Mouse (Mus musculus) hindbrain, embryonic 10.5 days (tissue): ENCODE data around the gene Rbm17. TPM values are rescaled to one million over a fixed set of nuclear protein-coding genes. Genes with fewer than 3 reads are reported as not detected.

Source experiments
- DNase-seq: peaks from one replicate; pipeline ENCODE4 v3.0.0-alpha.2; 2017; ENCODE audit warnings: low spot score
- H3K27ac ChIP-seq: fragments of 300-500 bp; sonication (generic); 2 replicates; pipeline ENCODE4 v1.5.1; 2016; ENCODE audit warnings: mild to moderate bottlenecking, moderate library complexity
- H3K27me3 ChIP-seq: fragments of 300-500 bp; sonication (generic); 2 replicates; pipeline ENCODE4 v1.6.1; 2016; ENCODE audit warnings: mild to moderate bottlenecking; ENCODE audit not compliant: poor library complexity, insufficient read depth, severe bottlenecking
- H3K36me3 ChIP-seq: fragments of 300-500 bp; sonication (generic); 2 replicates; pipeline ENCODE4 v1.6.1; 2016; ENCODE audit warnings: mild to moderate bottlenecking, moderate library complexity
- H3K4me1 ChIP-seq: fragments of 300-500 bp; sonication (generic); replicated peaks from 2 replicates; pipeline ENCODE4 v1.6.1; 2016; ENCODE audit warnings: mild to moderate bottlenecking
- H3K4me3 ChIP-seq: fragments of 300-500 bp; sonication (generic); 2 replicates; pipeline ENCODE4 v1.5.1; 2016; ENCODE audit warnings: mild to moderate bottlenecking, moderate library complexity
- H3K9me3 ChIP-seq: fragments of 300-500 bp; sonication (generic); 2 replicates; pipeline ENCODE4 v1.6.1; 2016; ENCODE audit warnings: mild to moderate bottlenecking, moderate library complexity
- WGBS: fragments of 180-500 bp; shearing (Covaris S2); methylation state at CpG from one replicate; pipeline ENCODE4 v1.1.7; 2016; 5-methylcytosine and 5-hydroxymethylcytosine counted together
- polyA plus RNA-seq: library from polyadenylated mRNA; unstranded; fragments of >200 nt; fragmentation: Nextera tagmentation; extraction: Ambion mirVana; gene quantifications from 2 replicates; pipeline ENCODE4 v1.2.1, GENCODE M21; 2016

Gene Rbm17
- polyA plus RNA-seq, 1 experiment from 2014 or later, result 160 TPM

- H3K36me3 ChIP-seq, result no peaks in the 10 kb centered on the region
- H3K27ac ChIP-seq, result no peak overlapping the region
- H3K9me3 ChIP-seq, result no peaks in the 10 kb centered on the region
- DNase-seq, result no peak
- no peaks in the 10 kb centered on the region for H3K4me1 ChIP-seq
- WGBS, result 95% methylated on average over 1 of the region's 1 CpGs
- H3K27me3 ChIP-seq, result no peaks in the 10 kb centered on the region
- no peak overlapping the region for H3K4me3 ChIP-seq
Observed at GRCm38 (mm10) chr2:11573684-11574083, 30.3 kb downstream of the Rbm17 start.

- Histone ChIP-seq H3K36me3 (no peaks in the 10 kb centered on the region), H3K4me3 (no peak overlapping the region), H3K27ac (no peak overlapping the region), H3K27me3 (no peaks in the 10 kb centered on the region), H3K9me3 (no peaks in the 10 kb centered on the region), H3K4me1 (no peaks in the 10 kb centered on the region)
- 49% methylated on average over 6 of the region's 6 CpGs for WGBS
- no peak for DNase-seq
Observed at GRCm38 (mm10) chr2:11571004-11571535, 32.9 kb downstream of the Rbm17 start.

- Histone ChIP-seq H3K36me3 (no peaks in the 10 kb centered on the region), H3K27ac (no peak overlapping the region), H3K9me3 (no peaks in the 10 kb centered on the region), H3K4me1 (no peaks in the 10 kb centered on the region), H3K4me3 (no peak overlapping the region), H3K27me3 (no peaks in the 10 kb centered on the region)
- WGBS, result 86% methylated on average over 7 of the region's 7 CpGs
- no peak for DNase-seq
Observed at GRCm38 (mm10) chr2:11568471-11568870, 35.5 kb downstream of the Rbm17 start.

GRCm38 (mm10) chr2:11567781-11568362, 36.1 kb downstream of the Rbm17 start:
- no peaks in the 10 kb centered on the region for H3K9me3 ChIP-seq
- no peaks in the 10 kb centered on the region for H3K27me3 ChIP-seq
- no peak overlapping the region for H3K27ac ChIP-seq
- no peak overlapping the region for H3K4me3 ChIP-seq
- WGBS, result 61% methylated on average over 4 of the region's 4 CpGs
- peak; percentile 26 for DNase-seq
- H3K4me1 ChIP-seq, result no peaks in the 10 kb centered on the region
- H3K36me3 ChIP-seq, result no peaks in the 10 kb centered on the region

GRCm38 (mm10) chr2:11566898-11567297, 37.1 kb downstream of the Rbm17 start:
- no peaks in the 10 kb centered on the region for H3K27me3 ChIP-seq
- H3K9me3 ChIP-seq, result no peaks in the 10 kb centered on the region
- 84% methylated on average over 3 of the region's 3 CpGs for WGBS
- no peaks in the 10 kb centered on the region for H3K4me1 ChIP-seq
- H3K36me3 ChIP-seq, result no peaks in the 10 kb centered on the region
- H3K27ac ChIP-seq, result no peak overlapping the region
- no peak overlapping the region for H3K4me3 ChIP-seq
- no peak for DNase-seq

- Histone ChIP-seq H3K27me3 (no peaks in the 10 kb centered on the region), H3K36me3 (no peaks in the 10 kb centered on the region), H3K4me3 (no peak overlapping the region), H3K9me3 (no peaks in the 10 kb centered on the region), H3K27ac (no peak overlapping the region), H3K4me1 (no peaks in the 10 kb centered on the region)
- 75% methylated on average over 7 of the region's 7 CpGs for WGBS
- DNase-seq, result no peak
Observed at GRCm38 (mm10) chr2:11566241-11566640, 37.7 kb downstream of the Rbm17 start.

GRCm38 (mm10) chr2:11564768-11565167, 39.2 kb downstream of the Rbm17 start:
- no peaks in the 10 kb centered on the region for H3K27me3 ChIP-seq
- H3K4me3 ChIP-seq, result no peak overlapping the region
- WGBS, result 90% methylated on average over 6 of the region's 6 CpGs
- no peak for DNase-seq
- H3K27ac ChIP-seq, result no peak overlapping the region
- no peaks in the 10 kb centered on the region for H3K4me1 ChIP-seq
- no peaks in the 10 kb centered on the region for H3K36me3 ChIP-seq
- H3K9me3 ChIP-seq, result no peaks in the 10 kb centered on the region

- WGBS, result 92% methylated on average over 17 of the region's 17 CpGs
- Histone ChIP-seq H3K27me3 (no peaks in the 10 kb centered on the region), H3K36me3 (no peaks in the 10 kb centered on the region), H3K4me1 (no peaks in the 10 kb centered on the region), H3K9me3 (no peaks in the 10 kb centered on the region), H3K4me3 (no peak overlapping the region), H3K27ac (no peak overlapping the region)
- DNase-seq, result no peak
Observed at GRCm38 (mm10) chr2:11563256-11563655, 40.7 kb downstream of the Rbm17 start.

GRCm38 (mm10) chr2:11558654-11559053, 45.3 kb downstream of the Rbm17 start:
- Histone ChIP-seq H3K27ac (no peak overlapping the region), H3K4me1 (peaks cover 5% of the 10 kb centered on the region), H3K4me3 (no peak overlapping the region), H3K9me3 (no peaks in the 10 kb centered on the region), H3K27me3 (peaks cover 27% of the 10 kb centered on the region), H3K36me3 (no peaks in the 10 kb centered on the region)
- no peak for DNase-seq
- 89% methylated on average over 7 of the region's 7 CpGs for WGBS

- no peak overlapping the region for H3K4me3 ChIP-seq
- H3K27ac ChIP-seq, result no peak overlapping the region
- no peaks in the 10 kb centered on the region for H3K36me3 ChIP-seq
- H3K9me3 ChIP-seq, result no peaks in the 10 kb centered on the region
- 73% methylated on average over 3 of the region's 3 CpGs for WGBS
- DNase-seq, result no peak
- H3K4me1 ChIP-seq, result peaks cover 19% of the 10 kb centered on the region
- H3K27me3 ChIP-seq, result peaks cover 41% of the 10 kb centered on the region
Observed at GRCm38 (mm10) chr2:11557244-11557643, 46.7 kb downstream of the Rbm17 start.

GRCm38 (mm10) chr2:11555316-11555715, 48.6 kb downstream of the Rbm17 start:
- Histone ChIP-seq H3K36me3 (no peaks in the 10 kb centered on the region), H3K27me3 (peaks cover 48% of the 10 kb centered on the region), H3K4me3 (no peak overlapping the region), H3K4me1 (peaks cover 24% of the 10 kb centered on the region), H3K27ac (no peak overlapping the region), H3K9me3 (no peaks in the 10 kb centered on the region)
- DNase-seq, result no peak
- 56% methylated on average over 6 of the region's 6 CpGs for WGBS

- Histone ChIP-seq H3K4me3 (peak within 1 kb of the TSS; percentile 67), H3K9me3 (no peaks in the 10 kb centered on the region), H3K4me1 (peaks cover 24% of the 10 kb centered on the region), H3K36me3 (no peaks in the 10 kb centered on the region), H3K27me3 (peaks cover 57% of the 10 kb centered on the region), H3K27ac (peak within 1 kb of the TSS; percentile 78; the same call in 1 of the 2 replicates)
- peak; percentile 62 for DNase-seq
- WGBS, result 2% methylated on average over 67 of the region's 67 CpGs
Observed at GRCm38 (mm10) chr2:11553471-11554400, 50.2 kb downstream of the Rbm17 start, which contains the start of gene Pfkfb3. Pfkfb3 (minus strand) TSS chr2:11554077.

GRCm38 (mm10) chr2:11552966-11553451, 50.9 kb downstream of the Rbm17 start:
- H3K4me3 ChIP-seq, result peak overlapping the region; percentile 67
- peaks cover 24% of the 10 kb centered on the region for H3K4me1 ChIP-seq
- peak overlapping the region; percentile 78; the same call in 1 of the 2 replicates for H3K27ac ChIP-seq
- H3K36me3 ChIP-seq, result no peaks in the 10 kb centered on the region
- peak; percentile 36 for DNase-seq
- 3% methylated on average over 15 of the region's 15 CpGs for WGBS
- peaks cover 57% of the 10 kb centered on the region for H3K27me3 ChIP-seq
- H3K9me3 ChIP-seq, result no peaks in the 10 kb centered on the region
